Mouse (Mus musculus) T-helper 17 cell (primary cell): ENCODE results near the gene Lrrc72.

ENCODE experiments used
- in situ Hi-C, 2 experiments: fragments of 300-600 bp; cut with MboI, MseI; formaldehyde crosslinking; loops; 1 replicate in 1 of 2; 2 replicates in 1 of 2; pipeline ENCODE4 v1.15.1; 2025; ENCODE audit warnings: high pct_unique_total_duplicates in 2 of 2

The Lrrc72 gene

GRCm38 (mm10) chr12:36194976-36195375 lies 58.2 kb downstream of the Lrrc72 start:
- in situ Hi-C loops: no loop called here

GRCm38 (mm10) chr12:36190343-36190742 lies 62.9 kb downstream of the Lrrc72 start:
- in situ Hi-C loops: no loop called here

GRCm38 (mm10) chr12:36189610-36190009 lies 63.6 kb downstream of the Lrrc72 start:
- in situ Hi-C loops: no loop called here

- in situ Hi-C loops: no loop called here
Measured at GRCm38 (mm10) chr12:36187081-36187480, 66.1 kb downstream of the Lrrc72 start.

- in situ Hi-C loops: no loop called here
Measured at GRCm38 (mm10) chr12:36182570-36182969, 70.6 kb downstream of the Lrrc72 start.

GRCm38 (mm10) chr12:36177227-36177626 lies 76.0 kb downstream of the Lrrc72 start:
- in situ Hi-C loops: no loop called here

- in situ Hi-C loops: no loop called here
Measured at GRCm38 (mm10) chr12:36165299-36165698, 87.9 kb downstream of the Lrrc72 start.

GRCm38 (mm10) chr12:36164126-36164791 lies 88.9 kb downstream of the Lrrc72 start:
- in situ Hi-C loops: no loop called here
